Mouse (Mus musculus) heart, adult 2 months (tissue): ENCODE measurements around the gene Angptl6. TPM values are rescaled to one million over a fixed set of nuclear protein-coding genes. Genes with fewer than 3 reads are reported as not detected.

Experiments used
- DNase-seq, 2 experiments: peaks; one replicate each; pipeline ENCODE4 v3.0.0; 2021
- H3K27ac ChIP-seq: fragments of 200-600 bp; 2 replicates; pipeline ENCODE4 v1.8.1; 2022
- H3K27me3 ChIP-seq: fragments of 200-500 bp; 2 replicates; pipeline ENCODE4 v1.6.1; 2012; ENCODE audit warnings: mild to moderate bottlenecking, low read length, inconsistent platforms, mixed read lengths; ENCODE audit not compliant: control insufficient read depth, insufficient read depth
- H3K36me3 ChIP-seq: fragments of 200-500 bp; 2 replicates; pipeline ENCODE4 v1.6.1; 2012; ENCODE audit warnings: low read length, inconsistent platforms; ENCODE audit not compliant: control insufficient read depth, insufficient read depth
- H3K4me1 ChIP-seq: fragments of 200-500 bp; 2 replicates; pipeline ENCODE4 v1.6.1; 2011; ENCODE audit warnings: low read length; ENCODE audit not compliant: control insufficient read depth, insufficient read depth
- H3K4me3 ChIP-seq: fragments of 200-600 bp; 2 replicates; pipeline ENCODE4 v1.8.1; 2022
- H3K79me2 ChIP-seq: fragments of 200-500 bp; replicated peaks from 2 replicates; pipeline ENCODE4 v1.6.1; 2012; ENCODE audit warnings: mild to moderate bottlenecking, inconsistent platforms, low read length, moderate library complexity, mixed read lengths; ENCODE audit not compliant: control insufficient read depth, insufficient read depth
- H3K9ac ChIP-seq: fragments of 200-500 bp; 2 replicates; pipeline ENCODE4 v1.6.1; 2012; ENCODE audit warnings: low read depth, mild to moderate bottlenecking, control low read depth, inconsistent platforms, low read length, mixed read lengths
- CTCF ChIP-seq: fragments of 200-600 bp; IDR thresholded peaks from 2 replicates; pipeline ENCODE4 v1.8.1; 2022; ENCODE audit warnings: antibody characterized with exemption, mild to moderate bottlenecking, moderate library complexity
- EP300 ChIP-seq: fragments of 200-500 bp; IDR thresholded peaks from 2 replicates; pipeline ENCODE4 v1.6.1; 2011; ENCODE audit warnings: low read depth, low read length, control low read depth; ENCODE audit not compliant: insufficient read depth
- POLR2A ChIP-seq: fragments of 200-500 bp; IDR thresholded peaks from 2 replicates; pipeline ENCODE4 v1.6.1; 2011; ENCODE audit warnings: mild to moderate bottlenecking, low read depth, low read length, control low read depth; ENCODE audit not compliant: insufficient read depth
- WGBS: fragments of 180-500 bp; shearing (Covaris S2); methylation state at CpG from one replicate; pipeline ENCODE4 v1.1.7; 2018; 5-methylcytosine and 5-hydroxymethylcytosine counted together
- intact Hi-C: fragments of 180-260 bp; cut with DNase I; formaldehyde crosslinking; loops from one replicate; pipeline ENCODE4 v1.15.1; 2025
- polyA plus RNA-seq: library from polyadenylated mRNA; depleted of rRNA; stranded (reverse); fragments of >200 nt; gene quantifications from 2 replicates; pipeline ENCODE4 v1.2.3, GENCODE M21; 2012
- total RNA-seq, 2 experiments: library from RNA; stranded (reverse); gene quantifications; 2 replicates each; pipeline ENCODE4 v1.2.3; 2021

Angptl6 gene
- total and polyA plus RNA-seq, 3 experiments = 3.9 to 4.0 (median 4.0) TPM

DNA sequence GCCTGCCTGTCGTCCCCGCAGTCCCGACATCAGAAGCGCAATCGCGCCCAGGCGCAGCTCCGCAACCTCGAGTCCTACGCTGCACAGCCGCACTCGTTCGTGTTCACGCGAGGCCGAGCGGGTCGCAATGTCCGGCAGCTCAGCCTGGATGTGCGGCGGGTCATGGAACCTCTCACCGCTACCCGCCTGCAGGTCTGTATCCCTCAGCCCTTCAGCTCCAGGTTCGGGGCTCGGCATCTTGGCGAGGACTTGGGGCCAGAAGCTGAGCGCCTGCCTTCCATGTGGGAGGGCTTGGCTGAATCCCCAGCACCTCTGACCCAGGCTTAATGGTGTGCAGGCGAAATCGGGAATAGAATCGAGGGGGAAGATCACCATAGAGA is 8.8 kb upstream of the Angptl6 start:
- no peaks in the 10 kb centered on the region for H3K27me3 ChIP-seq
- peak overlapping the region; percentile 98 for H3K27ac ChIP-seq
- intact Hi-C loops = no loop called here
- peak overlapping the region; percentile 73 for H3K4me3 ChIP-seq
- under 1% methylated on average over 30 of the region's 30 CpGs for WGBS
- H3K79me2 ChIP-seq = no peaks in the 10 kb centered on the region
- no peaks in the 10 kb centered on the region for H3K36me3 ChIP-seq
- H3K9ac ChIP-seq = peak overlapping the region; percentile 71
- TF ChIP-seq EP300 (no peak), POLR2A (no peak), CTCF (no peak)
- H3K4me1 ChIP-seq = no peaks in the 10 kb centered on the region
- no peak for DNase-seq

DNA sequence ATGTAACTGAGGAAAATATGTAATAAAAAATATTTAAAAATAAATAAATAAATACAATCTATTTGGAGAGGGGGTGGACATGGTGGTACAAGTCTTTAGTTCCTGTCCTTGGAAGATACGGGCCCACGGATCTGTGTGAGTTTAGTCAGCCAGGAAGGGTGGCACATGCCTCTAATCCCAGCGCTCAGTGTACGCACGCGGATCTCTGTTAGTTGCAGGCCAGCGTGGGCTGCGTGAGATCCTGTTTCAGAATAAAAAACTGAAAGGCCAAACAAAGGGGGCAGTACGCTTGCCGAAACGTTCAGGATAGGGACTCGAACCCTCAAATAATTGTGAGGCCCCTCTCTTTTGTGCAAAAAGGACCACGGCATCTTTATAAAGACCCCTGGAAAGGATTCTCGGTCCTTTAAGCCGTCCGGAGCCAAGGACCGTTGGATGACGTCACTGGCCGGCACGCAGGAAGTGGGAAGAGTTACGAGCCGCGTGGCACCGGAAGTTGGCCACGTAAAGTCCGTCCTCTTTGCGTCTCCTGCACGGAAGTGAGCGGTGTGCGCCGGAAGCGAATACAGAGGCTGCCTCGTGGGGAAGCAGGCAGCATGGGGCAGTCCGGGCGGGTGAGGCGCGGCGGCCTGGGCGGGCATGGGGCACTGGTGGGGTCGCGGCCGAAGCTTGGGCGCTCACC is 8.3 kb upstream of the Angptl6 start, which contains the start of gene Ppan:
Gene Ppan, plus strand, starts transcription at position 472 of the 682 bp plus-strand sequence.
- H3K4me3 ChIP-seq = peak within 1 kb of the TSS; percentile 73
- under 1% methylated on average over 43 of the region's 43 CpGs for WGBS
- H3K79me2 ChIP-seq = no peaks in the 10 kb centered on the region
- TF ChIP-seq CTCF (no peak; the same call in 1 of the 2 replicates), POLR2A (peak; percentile 94), EP300 (peak; percentile 78; the same call in 1 of the 2 replicates)
- H3K36me3 ChIP-seq = no peaks in the 10 kb centered on the region
- DNase-seq = peak; percentile 94 to 97
- H3K9ac ChIP-seq = peak within 1 kb of the TSS; percentile 71
- no peaks in the 10 kb centered on the region for H3K27me3 ChIP-seq
- intact Hi-C loops = loop anchor here (1.0 kb wide), 1 partner anchor 9 kb away; the partner anchor contains the start of gene Angptl6
- no peaks in the 10 kb centered on the region for H3K4me1 ChIP-seq
- peak within 1 kb of the TSS; percentile 98 for H3K27ac ChIP-seq

DNA sequence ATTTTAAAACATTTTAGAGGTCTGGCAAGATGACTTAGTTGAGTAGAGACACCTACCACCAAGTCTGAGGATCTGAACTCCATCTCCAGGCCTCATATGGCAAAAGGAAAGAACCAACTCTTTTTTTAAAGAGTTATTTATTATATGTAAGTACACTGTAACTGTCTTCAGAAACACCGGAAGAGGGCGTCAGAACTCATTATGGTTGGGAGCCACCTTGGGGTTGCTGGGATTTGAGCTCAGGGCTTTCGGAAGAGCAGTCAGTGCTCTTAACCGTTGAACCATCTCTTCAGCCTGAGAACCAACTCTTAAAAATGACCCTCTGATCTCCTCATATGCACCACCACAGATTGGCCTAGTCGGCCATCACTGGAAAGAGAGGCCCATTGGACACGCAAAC is 7.7 kb upstream of the Angptl6 start:
- no peaks in the 10 kb centered on the region for H3K36me3 ChIP-seq
- intact Hi-C loops = loop anchor here (1.0 kb wide), 1 partner anchor 8 kb away; the partner anchor contains the start of gene Angptl6
- WGBS = 83% methylated on average over 6 of the region's 6 CpGs
- H3K79me2 ChIP-seq = no peaks in the 10 kb centered on the region
- no peaks in the 10 kb centered on the region for H3K27me3 ChIP-seq
- H3K4me1 ChIP-seq = no peaks in the 10 kb centered on the region
- TF ChIP-seq CTCF (no peak), EP300 (no peak), POLR2A (no peak)
- no peak overlapping the region for H3K4me3 ChIP-seq
- H3K9ac ChIP-seq = no peak overlapping the region
- peak overlapping the region; percentile 98 for H3K27ac ChIP-seq
- no peak for DNase-seq

DNA sequence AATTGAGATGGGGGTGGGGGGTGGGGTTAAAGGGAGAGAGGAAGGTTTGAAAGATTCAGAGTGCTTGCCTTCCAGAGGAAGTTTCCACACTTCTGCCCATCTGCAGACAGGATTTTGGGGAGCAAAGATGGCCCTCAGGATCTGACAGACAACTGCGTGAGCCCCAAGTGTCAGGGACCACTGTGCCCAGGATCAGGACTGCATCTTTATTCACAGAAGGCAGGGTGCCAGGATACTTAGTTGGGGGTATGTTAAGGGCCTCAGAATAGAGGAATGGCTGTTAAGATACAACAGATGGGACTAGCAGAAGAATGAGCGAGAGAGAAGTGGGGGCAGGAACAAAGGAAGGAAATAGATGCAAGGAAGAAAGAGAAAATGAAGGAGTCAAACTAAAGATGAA is 7.0 kb upstream of the Angptl6 start:
- Histone ChIP-seq H3K36me3 (no peaks in the 10 kb centered on the region), H3K27ac (no peak overlapping the region), H3K4me3 (no peak overlapping the region), H3K79me2 (no peaks in the 10 kb centered on the region), H3K9ac (no peak overlapping the region), H3K27me3 (no peaks in the 10 kb centered on the region), H3K4me1 (no peaks in the 10 kb centered on the region)
- TF ChIP-seq POLR2A (no peak), EP300 (no peak)
- 94% methylated on average over 2 of the region's 2 CpGs for WGBS
- no peak for DNase-seq
- intact Hi-C loops = no loop called here

DNA sequence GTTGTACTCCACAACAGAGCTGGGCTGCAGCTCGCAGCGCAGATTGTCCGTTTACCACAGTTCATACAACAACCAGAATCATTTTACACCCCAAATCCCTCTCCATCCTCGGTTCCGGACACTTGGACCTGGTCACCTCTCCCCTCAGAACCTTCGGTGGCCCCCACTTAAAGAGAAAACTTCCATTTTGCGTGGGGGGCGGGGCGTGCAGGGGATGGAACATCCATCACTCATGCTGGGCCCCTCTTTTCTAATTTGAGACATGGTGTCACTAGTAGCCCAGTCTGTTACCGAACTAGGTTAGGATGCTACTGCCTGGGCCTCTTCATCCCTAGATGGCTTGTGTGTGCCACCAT is 839 bp downstream of the Angptl6 start:
- TF ChIP-seq CTCF (no peak), POLR2A (no peak), EP300 (no peak)
- Histone ChIP-seq H3K27ac (peak overlapping the region; percentile 97), H3K4me3 (peak overlapping the region; percentile 59), H3K4me1 (peaks cover 1% of the 10 kb centered on the region; the same call in 1 of the 2 replicates), H3K36me3 (no peaks in the 10 kb centered on the region), H3K9ac (peak overlapping the region; percentile 73), H3K79me2 (no peaks in the 10 kb centered on the region), H3K27me3 (no peaks in the 10 kb centered on the region)
- intact Hi-C loops = loop anchor here (1.0 kb wide), 2 partner anchors 9 to 20 kb away; partner anchors contain the start of gene Eif3g
- DNase-seq = no peak
- WGBS = 14% methylated on average over 10 of the region's 10 CpGs

DNA sequence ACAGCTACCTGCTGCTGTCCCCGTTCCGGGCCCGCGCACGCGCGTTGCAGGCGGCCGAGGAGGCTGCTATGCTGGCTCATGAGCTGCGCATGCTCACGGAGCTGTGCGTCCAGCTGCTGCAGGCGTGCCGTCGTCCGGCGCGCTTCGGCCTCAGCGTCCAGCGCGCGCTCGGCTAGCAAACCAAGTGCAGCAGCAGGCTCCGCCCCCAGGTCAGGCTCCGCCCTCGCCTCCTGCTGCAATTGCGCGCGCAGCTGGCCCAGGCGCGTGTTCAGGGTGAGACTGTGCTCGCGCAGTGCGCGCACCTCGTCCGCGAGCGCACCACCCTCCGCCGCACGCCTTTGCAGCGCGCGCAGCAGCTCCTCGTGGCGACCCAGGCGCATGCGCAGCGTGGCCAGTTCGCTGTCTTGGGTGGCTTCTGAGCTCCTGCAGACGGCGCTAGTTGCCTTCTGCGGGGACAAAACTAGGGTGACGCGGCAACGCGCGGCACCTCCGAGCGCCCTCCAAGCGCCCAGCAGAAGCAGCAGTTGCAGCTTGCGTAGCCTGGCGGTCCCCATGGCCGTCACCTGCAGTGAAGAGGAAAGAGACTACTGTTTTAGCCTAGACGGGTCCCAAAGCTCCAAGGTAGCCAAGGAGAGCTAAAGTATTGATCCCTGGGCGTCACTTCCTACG is 1.4 kb downstream of the Angptl6 start:
- H3K27me3 ChIP-seq = no peaks in the 10 kb centered on the region
- H3K4me3 ChIP-seq = peak overlapping the region; percentile 59
- peak overlapping the region; percentile 73 for H3K9ac ChIP-seq
- H3K36me3 ChIP-seq = no peaks in the 10 kb centered on the region
- H3K4me1 ChIP-seq = peaks cover 1% of the 10 kb centered on the region; the same call in 1 of the 2 replicates
- intact Hi-C loops = no loop called here
- no peaks in the 10 kb centered on the region for H3K79me2 ChIP-seq
- peak overlapping the region; percentile 97 for H3K27ac ChIP-seq
- under 1% methylated on average over 69 of the region's 69 CpGs for WGBS
- TF ChIP-seq EP300 (peak; percentile 44; the same call in 1 of the 2 replicates), POLR2A (peak; percentile 89), CTCF (peak; percentile 90)
- peak; percentile 100 for DNase-seq
